12 mouse cellular contexts compared by ENCODE assay signal in the genomic region with DNA sequence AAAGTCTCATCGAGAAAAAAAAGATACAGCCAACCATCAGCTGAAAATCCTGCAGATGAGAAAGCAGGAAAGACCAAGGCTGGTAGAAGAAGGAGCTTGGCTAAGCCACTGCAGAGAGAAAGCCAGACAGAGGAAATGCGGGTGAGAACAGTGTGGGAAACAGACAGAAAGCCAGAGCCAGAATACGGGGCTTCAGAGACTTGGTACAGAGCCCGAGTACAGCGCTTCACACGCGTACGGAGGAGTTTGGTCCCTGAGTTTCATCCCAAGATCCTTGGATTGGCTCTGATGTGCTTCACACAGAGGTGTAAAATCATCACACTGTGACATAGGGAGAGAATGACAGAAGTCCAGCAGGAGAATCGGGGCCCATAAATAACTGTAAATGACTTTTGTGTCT.
A peak's percentile ranks its signal among the peaks of the same experiment; 100 is the strongest.
DNase-seq lines count a peak whose midpoint lies in the region; ATAC-seq lines count a peak whose summit lies in the region.
"Had no signal": no experiment of that assay in that cellular context is flagged by ENCODE, and none has a peak within 500 bp of the region (broad histone marks: within the 10 kb centered on the region; RNA-seq: fewer than 3 reads in every experiment).

No protein-coding gene starts in this region.

- no peak overlapping the region for H3K4me3 ChIP-seq in heart, embryonic 12.5 days
- H3K4me3 ChIP-seq in kidney, embryonic 16.5 days (ENCODE audit: low read length), result peak overlapping the region; percentile 17; the same call in 1 of the 2 replicates
- H3K4me3 ChIP-seq: embryonic facial prominence, embryonic 13.5 days; liver, embryonic 15.5 days had no signal

- WGBS in heart, embryonic 12.5 days, result 78% methylated on average over 9 of the region's 9 CpGs
- 30% methylated on average over 9 of the region's 9 CpGs for WGBS in kidney, embryonic 16.5 days

- no peak for ATAC-seq in heart, embryonic 12.5 days (ENCODE audit: insufficient number of reproducible peaks, low FRiP score)
- peak; percentile 27; the same call in 1 of the 2 replicates for ATAC-seq in kidney, embryonic 16.5 days (ENCODE audit: low FRiP score, low TSS enrichment)
- ATAC-seq: CD4-positive, CD25-positive, alpha-beta regulatory T cell, adult 4 months; inflammation-experienced regulatory T-cells, adult 6 months had no signal

- peaks cover 11% of the 10 kb centered on the region; the same call in 1 of the 2 replicates for H3K4me1 ChIP-seq in heart, embryonic 12.5 days (replicated peaks)
- 0 out of 2 replicates have a peak, but pooled peaks cover 6% of the 10 kb centered on the region for H3K4me1 ChIP-seq in kidney, embryonic 16.5 days (ENCODE audit: insufficient read depth, low read length)
- H3K4me1 ChIP-seq: embryonic facial prominence, embryonic 13.5 days; liver, embryonic 15.5 days had no signal

- no peaks in the 10 kb centered on the region for H3K27me3 ChIP-seq in heart, embryonic 12.5 days (replicated peaks)
- H3K27me3 ChIP-seq in kidney, embryonic 16.5 days (ENCODE audit: insufficient read depth, low read length), result no peaks in the 10 kb centered on the region
- H3K27me3 ChIP-seq: embryonic facial prominence, embryonic 13.5 days; liver, embryonic 15.5 days had no signal

- no peak overlapping the region for H3K4me2 ChIP-seq in heart, embryonic 12.5 days
- peak overlapping the region; percentile 35 for H3K4me2 ChIP-seq in kidney, embryonic 16.5 days (replicated peaks; ENCODE audit: low read depth, low read length)
- H3K4me2 ChIP-seq: embryonic facial prominence, embryonic 13.5 days; liver, embryonic 15.5 days had no signal

- peak overlapping the region; percentile 53; the same call in 1 of the 2 replicates for H3K27ac ChIP-seq in heart, embryonic 12.5 days (ENCODE audit: poor library complexity, severe bottlenecking)
- H3K27ac ChIP-seq in kidney, embryonic 16.5 days (ENCODE audit: low read length), result no peak overlapping the region
- H3K27ac ChIP-seq: embryonic facial prominence, embryonic 13.5 days; liver, embryonic 15.5 days had no signal

- no peak overlapping the region for H3K9ac ChIP-seq in heart, embryonic 12.5 days
- no peak overlapping the region for H3K9ac ChIP-seq in kidney, embryonic 16.5 days (replicated peaks; ENCODE audit: low read length)
- H3K9ac ChIP-seq: embryonic facial prominence, embryonic 13.5 days; liver, embryonic 15.5 days had no signal

- no peaks in the 10 kb centered on the region for H3K36me3 ChIP-seq in heart, embryonic 12.5 days
- no peaks in the 10 kb centered on the region for H3K36me3 ChIP-seq in kidney, embryonic 16.5 days (ENCODE audit: insufficient read depth, low read length)
- H3K36me3 ChIP-seq: embryonic facial prominence, embryonic 13.5 days; liver, embryonic 15.5 days had no signal

- no peaks in the 10 kb centered on the region for H3K9me3 ChIP-seq in heart, embryonic 12.5 days (replicated peaks)
- H3K9me3 ChIP-seq in kidney, embryonic 16.5 days (ENCODE audit: low read length), result no peaks in the 10 kb centered on the region
- H3K9me3 ChIP-seq: embryonic facial prominence, embryonic 13.5 days; liver, embryonic 15.5 days had no signal

- no peak for DNase-seq in heart, adult 18-20 months
- DNase-seq in kidney, adult 18-20 months, result no peak
- peak; percentile 30 to 33 for DNase-seq in right cerebral cortex, postnatal 10 days (ENCODE audit: low spot score in 2 of 2)
- no peak for DNase-seq in right cerebral cortex, adult 2 months (ENCODE audit: low spot score in 2 of 2)
- no peak for DNase-seq in adipocyte (ENCODE audit: low spot score)
- DNase-seq: spleen, adult 18-20 months had no signal

Comparison
In these comparisons a context has a peak if more than half of its experiments do, and no peak if none do; other contexts are left out.
1. DNase-seq: peak in right cerebral cortex, postnatal 10 days (2 of 2); none in heart, adult 18-20 months (0 of 2), kidney, adult 18-20 months (single experiment), right cerebral cortex, adult 2 months (0 of 2) and adipocyte (single experiment).